Mouse (Mus musculus) myocyte (in vitro differentiated cells): ENCODE measurements around the gene Decr2. TPM values are rescaled to one million over a fixed set of nuclear protein-coding genes. Genes with fewer than 3 reads are reported as not detected.

Experiments used
- H3K27me3 ChIP-seq: one replicate; pipeline ENCODE4 v1.6.1; 2011; ENCODE audit not compliant: control insufficient read depth, insufficient read depth, insufficient read length
- H3K36me3 ChIP-seq: one replicate; pipeline ENCODE4 v1.6.1; 2011; ENCODE audit not compliant: control insufficient read depth, insufficient read depth
- H3K4me2 ChIP-seq: one replicate; pipeline ENCODE4 v1.6.1; 2011; ENCODE audit warnings: low read depth, control low read depth
- H3K4me3 ChIP-seq: one replicate; pipeline ENCODE4 v1.5.1; 2011; ENCODE audit warnings: mild to moderate bottlenecking, control low read depth, moderate library complexity
- H3K79me2 ChIP-seq: one replicate; pipeline ENCODE4 v1.6.1; 2011; ENCODE audit not compliant: control insufficient read depth, insufficient read depth
- H3ac ChIP-seq: one replicate; pipeline ENCODE4 v1.6.1; 2011; ENCODE audit not compliant: control insufficient read depth, insufficient read length
- CEBPB ChIP-seq: IDR thresholded peaks from 2 replicates; pipeline ENCODE4 v1.6.1; 2011; ENCODE audit warnings: mild to moderate bottlenecking, moderate library complexity; ENCODE audit not compliant: poor library complexity, insufficient read depth, severe bottlenecking
- E2F4 ChIP-seq: IDR thresholded peaks from one replicate; pipeline ENCODE4 v1.6.1; 2011; ENCODE audit warnings: mild to moderate bottlenecking, control low read depth, moderate library complexity; ENCODE audit not compliant: insufficient read depth
- MAX ChIP-seq: IDR thresholded peaks from one replicate; pipeline ENCODE4 v1.6.1; 2011; ENCODE audit warnings: low read depth, mild to moderate bottlenecking, control low read depth
- MYOD1 ChIP-seq, 3 experiments: IDR thresholded peaks; one replicate each; pipeline ENCODE4 v1.6.1; 2011; ENCODE audit warnings: control low read depth in 2 of 3, low read depth in 2 of 3, mild to moderate bottlenecking in 2 of 3, moderate library complexity in 1 of 3; ENCODE audit not compliant: insufficient read length in 2 of 3, control insufficient read depth in 1 of 3
- MYOG ChIP-seq, 3 experiments: IDR thresholded peaks; one replicate each; pipeline ENCODE4 v1.6.1; 2011; ENCODE audit warnings: control low read depth in 2 of 3, low read depth in 2 of 3, mild to moderate bottlenecking in 2 of 3; ENCODE audit not compliant: insufficient read length in 2 of 3, control insufficient read depth in 1 of 3, insufficient read depth in 1 of 3
- POLR2A ChIP-seq: IDR thresholded peaks from one replicate; pipeline ENCODE4 v1.6.1; 2011; ENCODE audit warnings: low read depth, mild to moderate bottlenecking, control low read depth, moderate library complexity; ENCODE audit not compliant: insufficient read length
- POLR2AphosphoS2 ChIP-seq: IDR thresholded peaks from one replicate; pipeline ENCODE4 v1.6.1; 2011; ENCODE audit warnings: low read depth, control low read depth; ENCODE audit not compliant: insufficient read length
- REST ChIP-seq: IDR thresholded peaks from one replicate; pipeline ENCODE4 v1.6.1; 2011; ENCODE audit warnings: mild to moderate bottlenecking, control low read depth, moderate library complexity; ENCODE audit not compliant: insufficient read depth, insufficient read length
- SRF ChIP-seq: IDR thresholded peaks from one replicate; pipeline ENCODE4 v1.6.1; 2011; ENCODE audit warnings: low read depth; ENCODE audit not compliant: control insufficient read depth, insufficient read length
- TCF12 ChIP-seq: IDR thresholded peaks from one replicate; pipeline ENCODE4 v1.6.1; 2011; ENCODE audit warnings: mild to moderate bottlenecking, control low read depth; ENCODE audit not compliant: poor library complexity, insufficient read depth, severe bottlenecking
- TCF3 ChIP-seq: IDR thresholded peaks from one replicate; pipeline ENCODE4 v1.6.1; 2011; ENCODE audit warnings: low read depth, control low read depth; ENCODE audit not compliant: insufficient read length
- USF1 ChIP-seq: IDR thresholded peaks from one replicate; pipeline ENCODE4 v1.6.1; 2011; ENCODE audit warnings: low read depth, mild to moderate bottlenecking, control low read depth, moderate library complexity
- polyA plus RNA-seq: library from polyadenylated mRNA; unstranded; fragments of >200 nt; fragmentation: generic; extraction: Trizol; gene quantifications from one replicate; pipeline ENCODE4 v1.2.1, GENCODE M21; 2012; ENCODE audit warnings: missing spikeins

The Decr2 gene
- 8.3 TPM for polyA plus RNA-seq

DNA sequence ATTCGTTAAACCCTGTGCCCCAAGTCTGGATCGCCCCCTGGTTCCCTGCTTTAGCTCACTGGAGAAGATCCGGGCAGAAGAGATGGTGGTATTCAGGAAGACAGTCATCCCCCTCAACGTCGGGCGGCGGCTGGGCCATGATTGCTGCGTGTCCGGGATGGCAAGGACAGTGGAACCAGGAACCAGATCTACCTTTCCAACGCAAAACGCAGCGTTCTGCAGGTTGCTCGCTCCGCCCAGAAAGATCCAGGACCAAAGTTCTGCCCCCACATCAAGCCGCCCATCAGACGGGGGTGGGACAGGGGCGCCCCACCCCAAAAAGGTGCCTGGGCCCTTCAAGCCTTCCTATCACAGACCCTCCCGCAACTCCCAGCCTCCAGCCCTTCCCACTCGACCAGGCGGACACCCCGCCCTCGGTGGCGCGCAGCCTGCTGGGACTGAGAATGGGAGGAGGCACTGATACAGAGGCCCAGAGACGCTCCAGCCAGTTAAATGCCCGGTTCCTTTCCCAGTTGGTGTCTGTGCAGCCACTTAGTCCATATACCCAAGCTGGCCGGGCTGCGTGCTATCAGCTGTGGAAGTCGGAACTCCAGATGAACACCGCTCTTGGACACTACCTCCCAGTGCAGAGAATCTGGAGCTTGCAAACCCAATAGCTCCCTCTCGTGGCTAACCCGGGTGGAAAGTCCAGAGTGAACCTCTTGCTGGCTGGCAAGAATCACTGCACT lies at the start of gene Decr2:
TSS of gene Decr2 (minus strand) at position 433 of the 728 bp plus-strand sequence.
- peak within 1 kb of the TSS; percentile 96 for H3K4me2 ChIP-seq
- TF ChIP-seq REST (no peak), MYOG (IDR thresholded peaks at IDR 0.05; ENCODE audit: control insufficient read depth in 1 of 3, insufficient read depth in 1 of 3, insufficient read length in 2 of 3, low read depth in 2 of 3) (no peak), MYOD1 (IDR thresholded peaks at IDR 0.05; ENCODE audit: control insufficient read depth in 1 of 3, insufficient read length in 2 of 3, low read depth in 2 of 3) (no peak), TCF12 (no peak), MAX (no peak), E2F4 (no peak), POLR2AphosphoS2 (peak; percentile 38), TCF3 (no peak), POLR2A (peak; percentile 71)

DNA sequence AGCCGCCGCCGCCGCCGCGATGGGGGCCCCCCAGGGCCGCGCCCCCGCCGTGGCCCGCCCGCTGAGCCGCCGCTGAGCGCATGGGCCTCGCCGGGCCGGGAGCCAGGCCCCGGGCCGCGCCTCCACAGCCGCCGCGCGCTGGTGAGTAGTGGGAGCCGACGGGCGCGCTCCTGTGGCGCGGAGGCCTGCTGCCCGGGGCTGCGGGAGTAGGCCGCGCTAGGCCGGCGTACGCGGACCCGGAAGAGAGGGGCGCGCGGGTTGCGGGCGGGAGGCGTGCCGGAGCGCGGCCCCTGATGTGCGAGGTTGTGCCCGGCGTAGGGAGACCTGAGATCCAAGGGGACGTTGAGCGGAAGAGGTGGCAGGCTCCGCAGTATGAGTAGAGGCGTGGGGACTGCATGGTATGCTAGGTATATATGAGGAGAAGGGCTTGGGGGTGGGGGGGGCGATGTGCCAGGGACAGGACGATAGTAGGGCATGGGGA lies 48.8 kb upstream of the Decr2 start:
- Histone ChIP-seq H3K79me2 (peaks cover 51% of the 10 kb centered on the region), H3K27me3 (no peaks in the 10 kb centered on the region), H3K4me3 (peak overlapping the region; percentile 61), H3ac (peak overlapping the region; percentile 80), H3K4me2 (peak overlapping the region; percentile 98), H3K36me3 (no peaks in the 10 kb centered on the region)
- TF ChIP-seq TCF12 (no peak), MYOD1 (IDR thresholded peaks at IDR 0.05; ENCODE audit: control insufficient read depth in 1 of 3, insufficient read length in 2 of 3, low read depth in 2 of 3) (no peak), MAX (no peak), MYOG (IDR thresholded peaks at IDR 0.05; ENCODE audit: control insufficient read depth in 1 of 3, insufficient read depth in 1 of 3, insufficient read length in 2 of 3, low read depth in 2 of 3) (peak in 1 of 3 experiments; percentile 6)

More for the DNA sequence above, at the start of gene Decr2:
- Histone ChIP-seq H3K79me2 (no peaks in the 10 kb centered on the region), H3ac (peak within 1 kb of the TSS; percentile 13), H3K4me3 (peak within 1 kb of the TSS; percentile 43), H3K27me3 (no peaks in the 10 kb centered on the region), H3K36me3 (no peaks in the 10 kb centered on the region)

GRCm38 (mm10) chr17:26138239-26138836 lies 48.2 kb upstream of the Decr2 start, which contains the start of gene Axin1:
Axin1 (plus strand) TSS chr17:26138688.
- TF ChIP-seq POLR2A (peak; percentile 60), MYOG (IDR thresholded peaks at IDR 0.05; ENCODE audit: control insufficient read depth in 1 of 3, insufficient read depth in 1 of 3, insufficient read length in 2 of 3, low read depth in 2 of 3) (no peak), POLR2AphosphoS2 (peak; percentile 76), SRF (no peak), MYOD1 (IDR thresholded peaks at IDR 0.05; ENCODE audit: control insufficient read depth in 1 of 3, insufficient read length in 2 of 3, low read depth in 2 of 3) (no peak), REST (no peak), MAX (no peak)
- H3K27me3 ChIP-seq, result no peaks in the 10 kb centered on the region
- peak within 1 kb of the TSS; percentile 80 for H3ac ChIP-seq
- peaks cover 45% of the 10 kb centered on the region for H3K79me2 ChIP-seq
- peak within 1 kb of the TSS; percentile 98 for H3K4me2 ChIP-seq
- H3K36me3 ChIP-seq, result no peaks in the 10 kb centered on the region
- peak within 1 kb of the TSS; percentile 61 for H3K4me3 ChIP-seq

DNA sequence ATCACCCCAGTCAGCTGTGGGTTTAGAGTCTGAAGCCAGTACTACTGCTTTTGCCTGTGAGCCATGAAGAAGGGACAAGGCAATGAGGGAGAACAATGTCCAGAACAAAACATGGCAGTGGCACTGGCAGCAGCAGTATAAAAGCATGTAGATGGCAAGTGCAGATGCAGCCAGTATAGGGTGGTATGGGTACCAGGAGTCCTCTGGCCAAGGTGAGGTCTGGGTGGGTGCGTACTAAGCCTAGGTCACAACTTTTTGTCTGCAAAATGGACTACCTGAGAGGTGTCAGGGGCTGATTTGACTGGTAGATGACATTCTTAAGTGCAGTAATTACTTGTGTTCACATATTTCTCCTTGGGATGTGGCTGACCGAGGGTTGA lies 47.6 kb upstream of the Decr2 start:
- peak overlapping the region; percentile 81 for H3K4me2 ChIP-seq
- H3K27me3 ChIP-seq, result no peaks in the 10 kb centered on the region
- no peak overlapping the region for H3ac ChIP-seq
- H3K4me3 ChIP-seq, result peak overlapping the region; percentile 61
- no peak for TF ChIP-seq POLR2A
- TF ChIP-seq E2F4, result no peak
- no peak for TF ChIP-seq REST
- TF ChIP-seq TCF3, result no peak
- no peak for TF ChIP-seq SRF
- TF ChIP-seq POLR2AphosphoS2, result no peak
- no peak for TF ChIP-seq CEBPB
- TF ChIP-seq MAX, result no peak
- no peak for TF ChIP-seq TCF12
- TF ChIP-seq MYOG (IDR thresholded peaks at IDR 0.05; ENCODE audit: control insufficient read depth in 1 of 3, insufficient read depth in 1 of 3, insufficient read length in 2 of 3, low read depth in 2 of 3), result no peak
- TF ChIP-seq MYOD1 (IDR thresholded peaks at IDR 0.05; ENCODE audit: control insufficient read depth in 1 of 3, insufficient read length in 2 of 3, low read depth in 2 of 3), result no peak
- TF ChIP-seq USF1, result no peak
- peaks cover 39% of the 10 kb centered on the region for H3K79me2 ChIP-seq
- no peaks in the 10 kb centered on the region for H3K36me3 ChIP-seq
